Mouse (Mus musculus): ENCODE measurements around the gene Tmc5.

GRCm38 (mm10) chr7:118637466-118637865, 40.4 kb downstream of the Tmc5 start:
- no peak for TF ChIP-seq CTCF (IDR thresholded peaks at IDR 0.05)
- TF ChIP-seq EP300 (IDR thresholded peaks at IDR 0.05), result no peak
